Mouse (Mus musculus) limb, embryonic 11.5 days (tissue): Measurements from ENCODE around the gene 1700010B08Rik. TPM values are rescaled to one million over a fixed set of nuclear protein-coding genes. Genes with fewer than 3 reads are reported as not detected.
"Not testable (repeated sequence)": the region's sequence is repeated elsewhere in the genome, so short reads cannot be mapped to it uniquely, and the experiment has no call there.

Experiments
- ATAC-seq: fragments of 200-750 bp; cut with Nextera tagmentation; 2 replicates; pipeline ENCODE4 v1.8.0; 2017; ENCODE audit warnings: low read depth; ENCODE audit not compliant: insufficient number of reproducible peaks, low FRiP score, low TSS enrichment
- DNase-seq: peaks from one replicate; pipeline ENCODE4 v3.0.0-alpha.2; 2015; ENCODE audit warnings: low spot score
- H3K27ac ChIP-seq: fragments of 300-500 bp; sonication (generic); replicated peaks from 2 replicates; pipeline ENCODE4 v1.5.1; 2014; ENCODE audit warnings: low read depth, mild to moderate bottlenecking, low read length
- H3K27me3 ChIP-seq: fragments of 300-500 bp; sonication (generic); 2 replicates; pipeline ENCODE4 v1.6.1; 2014; ENCODE audit warnings: mild to moderate bottlenecking, low read length, mixed read lengths; ENCODE audit not compliant: control insufficient read depth, insufficient read depth
- H3K36me3 ChIP-seq: fragments of 300-500 bp; sonication (generic); 2 replicates; pipeline ENCODE4 v1.6.1; 2014; ENCODE audit warnings: mild to moderate bottlenecking, low read length, moderate library complexity, mixed read lengths; ENCODE audit not compliant: control insufficient read depth, insufficient read depth
- H3K4me1 ChIP-seq: fragments of 300-500 bp; sonication (generic); 2 replicates; pipeline ENCODE4 v1.6.1; 2014; ENCODE audit warnings: low read length, mixed read lengths; ENCODE audit not compliant: control insufficient read depth, insufficient read depth
- H3K4me2 ChIP-seq: fragments of 300-500 bp; sonication (generic); 2 replicates; pipeline ENCODE4 v1.6.1; 2014; ENCODE audit warnings: low read depth, mild to moderate bottlenecking, moderate library complexity; ENCODE audit not compliant: severe bottlenecking
- H3K4me3 ChIP-seq: fragments of 300-500 bp; sonication (generic); 2 replicates; pipeline ENCODE4 v1.5.1; 2014; ENCODE audit warnings: low read depth, low read length
- H3K9ac ChIP-seq: fragments of 300-500 bp; sonication (generic); 2 replicates; pipeline ENCODE4 v1.6.1; 2014; ENCODE audit warnings: mild to moderate bottlenecking, low read length
- H3K9me3 ChIP-seq: fragments of 300-500 bp; sonication (generic); 2 replicates; pipeline ENCODE4 v1.6.1; 2016; ENCODE audit warnings: low read length; ENCODE audit not compliant: control insufficient read depth
- WGBS: fragments of 180-500 bp; shearing (Covaris S2); extraction: QIAGEN DNeasy Blood & Tissue Kit; methylation state at CpG from one replicate; pipeline ENCODE4 v1.1.7; 2014; 5-methylcytosine and 5-hydroxymethylcytosine counted together
- polyA plus RNA-seq: library from polyadenylated mRNA; unstranded; fragments of >200 nt; fragmentation: Nextera tagmentation; extraction: Ambion mirVana; gene quantifications from 2 replicates; pipeline ENCODE4 v1.2.1, GENCODE M21; 2014

1700010B08Rik gene
- polyA plus RNA-seq, result not detected in 2 replicates

- not testable (repeated sequence) for H3K4me1 ChIP-seq, H3K27ac ChIP-seq, H3K4me3 ChIP-seq, H3K9ac ChIP-seq, ATAC-seq, DNase-seq, H3K27me3 ChIP-seq, H3K36me3 ChIP-seq, H3K9me3 ChIP-seq, H3K4me2 ChIP-seq
- 82% methylated on average over 6 of the region's 7 CpGs for WGBS
These were observed at the start of gene 1700010B08Rik for GRCm38 (mm10) chr2:173719115-173719514. TSS of gene 1700010B08Rik (plus strand) at chr2:173719415.

GRCm38 (mm10) chr2:173672328-173672896 is 46.8 kb upstream of the 1700010B08Rik start:
- no peaks in the 10 kb centered on the region for H3K36me3 ChIP-seq
- no peak for DNase-seq
- 81% methylated on average over 2 of the region's 2 CpGs for whole genome bisulfite sequencing

GRCm38 (mm10) chr2:173673469-173673868 is 45.7 kb upstream of the 1700010B08Rik start:
- H3K4me3 ChIP-seq, result no peak overlapping the region
- H3K9ac ChIP-seq, result no peak overlapping the region
- DNase-seq (no peak), ATAC-seq (no peak)
- no peak overlapping the region for H3K4me2 ChIP-seq
- no peak overlapping the region for H3K27ac ChIP-seq
- no peaks in the 10 kb centered on the region for H3K27me3 ChIP-seq
- H3K4me1 ChIP-seq, result no peaks in the 10 kb centered on the region
- H3K36me3 ChIP-seq, result no peaks in the 10 kb centered on the region
- H3K9me3 ChIP-seq, result no peaks in the 10 kb centered on the region
- WGBS, result 86% methylated on average over 1 of the region's 1 CpGs

More at GRCm38 (mm10) chr2:173672328-173672896, 46.8 kb upstream of the 1700010B08Rik start:
- no peak for ATAC-seq
- Histone ChIP-seq H3K9ac (no peak overlapping the region), H3K4me2 (no peak overlapping the region), H3K4me3 (no peak overlapping the region), H3K27ac (no peak overlapping the region), H3K4me1 (no peaks in the 10 kb centered on the region), H3K27me3 (no peaks in the 10 kb centered on the region), H3K9me3 (no peaks in the 10 kb centered on the region)

- Histone ChIP-seq H3K4me3 (no peak overlapping the region), H3K4me2 (no peak overlapping the region), H3K36me3 (no peaks in the 10 kb centered on the region), H3K4me1 (no peaks in the 10 kb centered on the region), H3K9me3 (no peaks in the 10 kb centered on the region), H3K27ac (no peak overlapping the region), H3K9ac (no peak overlapping the region), H3K27me3 (no peaks in the 10 kb centered on the region)
- DNase-seq (no peak), ATAC-seq (no peak)
- 92% methylated on average over 2 of the region's 2 CpGs for WGBS
These were observed 40.6 kb upstream of the 1700010B08Rik start for GRCm38 (mm10) chr2:173678593-173678992.

GRCm38 (mm10) chr2:173679217-173679616 is 40.0 kb upstream of the 1700010B08Rik start:
- ATAC-seq (no peak), DNase-seq (no peak)
- no peak overlapping the region for H3K4me3 ChIP-seq
- no peaks in the 10 kb centered on the region for H3K9me3 ChIP-seq
- H3K27ac ChIP-seq, result no peak overlapping the region
- WGBS, result 85% methylated on average over 3 of the region's 3 CpGs
- no peak overlapping the region for H3K4me2 ChIP-seq
- no peaks in the 10 kb centered on the region for H3K27me3 ChIP-seq
- no peaks in the 10 kb centered on the region; the same call in 1 of the 2 replicates for H3K36me3 ChIP-seq
- no peaks in the 10 kb centered on the region for H3K4me1 ChIP-seq
- no peak overlapping the region for H3K9ac ChIP-seq

- Histone ChIP-seq H3K36me3 (no peaks in the 10 kb centered on the region; the same call in 1 of the 2 replicates), H3K27ac (no peak overlapping the region), H3K27me3 (no peaks in the 10 kb centered on the region), H3K9me3 (no peaks in the 10 kb centered on the region), H3K4me3 (no peak overlapping the region), H3K9ac (no peak overlapping the region), H3K4me2 (no peak overlapping the region), H3K4me1 (no peaks in the 10 kb centered on the region)
- DNase-seq (no peak), ATAC-seq (no peak)
- 70% methylated on average over 1 of the region's 1 CpGs for WGBS
These were observed 39.1 kb upstream of the 1700010B08Rik start for GRCm38 (mm10) chr2:173680153-173680552.

- Histone ChIP-seq H3K9ac (no peak overlapping the region), H3K9me3 (no peaks in the 10 kb centered on the region), H3K27me3 (no peaks in the 10 kb centered on the region), H3K36me3 (no peaks in the 10 kb centered on the region; the same call in 1 of the 2 replicates), H3K27ac (no peak overlapping the region), H3K4me3 (no peak overlapping the region), H3K4me2 (no peak overlapping the region), H3K4me1 (no peaks in the 10 kb centered on the region)
- DNase-seq (no peak), ATAC-seq (no peak)
- WGBS, result 70% methylated on average over 10 of the region's 10 CpGs
These were observed 36.4 kb upstream of the 1700010B08Rik start for GRCm38 (mm10) chr2:173682773-173683172.

GRCm38 (mm10) chr2:173685781-173686361 is 33.3 kb upstream of the 1700010B08Rik start:
- no peak overlapping the region for H3K27ac ChIP-seq
- DNase-seq, result no peak
- no peak for ATAC-seq
- no peak overlapping the region for H3K9ac ChIP-seq
- no peaks in the 10 kb centered on the region for H3K27me3 ChIP-seq
- no peak overlapping the region for H3K4me2 ChIP-seq
- H3K9me3 ChIP-seq, result no peaks in the 10 kb centered on the region
- no peaks in the 10 kb centered on the region for H3K4me1 ChIP-seq
- no peak overlapping the region for H3K4me3 ChIP-seq
- peaks cover 4% of the 10 kb centered on the region; the same call in 1 of the 2 replicates for H3K36me3 ChIP-seq
- WGBS, result 95% methylated on average over 3 of the region's 3 CpGs
